Mouse (Mus musculus): ENCODE results near the gene Gprc5d.

Gene Gprc5d

GRCm38 (mm10) chr6:135118183-135118582, at the start of gene Gprc5d:
Gprc5d (minus strand) TSS chr6:135118283.
- DNase-seq (ENCODE audit: low spot score) = no peak

DNA sequence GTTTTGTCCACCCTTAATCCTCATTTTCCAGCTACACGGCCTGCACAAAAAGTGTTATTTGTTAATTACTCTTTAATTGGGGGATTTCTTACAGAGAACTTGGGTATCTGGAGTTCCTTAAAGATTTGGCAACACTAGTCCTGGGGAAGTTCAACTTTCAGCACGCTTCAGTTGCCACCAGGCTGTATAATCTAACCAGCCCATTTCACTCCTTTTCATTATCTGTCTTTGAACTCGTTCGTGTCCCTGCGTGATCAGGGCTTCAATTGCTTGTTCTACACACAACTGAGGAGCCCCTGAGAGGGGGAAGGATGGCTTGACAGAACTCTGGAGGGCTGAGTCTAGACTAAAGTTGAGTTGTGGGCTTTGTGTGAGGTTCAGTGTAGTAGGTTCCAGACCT, 48.6 kb upstream of the Gprc5d start:
- no peak for DNase-seq (ENCODE audit: low spot score)

DNA sequence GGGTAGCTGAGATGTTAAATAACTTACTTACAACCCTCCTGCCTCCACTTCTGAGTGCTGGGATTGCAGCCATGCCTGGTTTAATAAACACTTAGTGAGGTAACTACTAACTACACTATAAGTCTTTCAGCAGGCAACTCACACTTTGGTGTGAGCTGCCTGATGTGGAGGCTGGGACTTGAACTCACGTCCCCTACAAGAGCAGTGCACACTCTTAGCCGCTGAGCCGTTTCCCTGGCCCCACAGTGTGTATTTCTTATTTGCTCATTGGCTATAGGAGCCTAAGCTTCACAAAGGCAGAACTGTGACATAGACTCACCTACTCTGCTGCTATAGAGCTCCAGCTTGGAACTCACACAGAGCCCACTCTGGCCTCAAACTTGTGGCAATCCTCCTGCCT, 48.2 kb upstream of the Gprc5d start:
- DNase-seq (ENCODE audit: low spot score) = no peak

GRCm38 (mm10) chr6:135165706-135166105, 47.6 kb upstream of the Gprc5d start:
- no peak for DNase-seq (ENCODE audit: low spot score)

DNA sequence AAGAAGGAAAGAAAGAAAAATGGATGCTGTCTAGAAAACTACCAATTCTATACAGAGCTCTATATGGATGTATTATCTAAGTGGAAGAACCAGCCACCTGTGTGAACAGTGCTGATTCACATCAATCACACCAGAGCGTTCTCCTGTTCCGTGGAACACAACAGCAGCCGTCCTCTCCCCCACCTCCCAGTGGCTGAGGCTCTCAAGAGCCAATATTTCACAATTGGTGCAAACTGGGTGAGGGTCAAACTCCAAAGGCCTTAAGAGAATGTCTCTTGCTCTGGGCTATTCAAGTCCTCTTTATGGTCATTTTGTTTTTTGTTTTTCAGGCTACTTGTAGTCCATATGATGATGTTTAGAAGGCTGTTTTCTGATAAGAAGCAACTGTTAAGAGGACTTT, 47.1 kb upstream of the Gprc5d start:
- no peak for DNase-seq (ENCODE audit: low spot score)

GRCm38 (mm10) chr6:135162861-135163260, 44.8 kb upstream of the Gprc5d start:
- DNase-seq (ENCODE audit: low spot score) = no peak

- no peak for DNase-seq (ENCODE audit: low spot score)
These were observed 44.2 kb upstream of the Gprc5d start for GRCm38 (mm10) chr6:135162311-135162710.

- no peak for DNase-seq (ENCODE audit: low spot score)
These were observed 43.3 kb upstream of the Gprc5d start for GRCm38 (mm10) chr6:135161356-135161755.

DNA sequence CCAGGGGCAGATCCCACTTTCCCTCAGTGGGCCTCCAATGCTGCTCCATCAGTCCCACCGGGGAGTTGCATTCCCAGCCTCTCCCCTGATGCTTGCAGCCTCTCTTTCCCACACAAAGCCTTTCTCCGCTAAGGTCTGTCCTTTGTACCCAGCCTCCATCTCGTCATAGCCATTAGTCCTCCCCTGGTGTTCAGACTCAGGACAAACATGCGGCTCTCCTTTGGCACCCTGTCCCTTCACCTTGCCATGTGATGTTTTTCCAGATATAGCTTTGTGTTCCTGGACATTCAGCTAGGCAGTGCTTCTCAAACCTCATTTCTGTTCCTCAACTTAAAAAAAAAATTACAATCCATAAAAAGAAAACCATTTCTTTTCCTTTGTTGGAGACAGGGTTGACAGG, 40.4 kb upstream of the Gprc5d start:
- no peak for DNase-seq (ENCODE audit: low spot score)

- DNase-seq (ENCODE audit: low spot score) = no peak
These were observed 39.4 kb upstream of the Gprc5d start for GRCm38 (mm10) chr6:135157496-135157895.

DNA sequence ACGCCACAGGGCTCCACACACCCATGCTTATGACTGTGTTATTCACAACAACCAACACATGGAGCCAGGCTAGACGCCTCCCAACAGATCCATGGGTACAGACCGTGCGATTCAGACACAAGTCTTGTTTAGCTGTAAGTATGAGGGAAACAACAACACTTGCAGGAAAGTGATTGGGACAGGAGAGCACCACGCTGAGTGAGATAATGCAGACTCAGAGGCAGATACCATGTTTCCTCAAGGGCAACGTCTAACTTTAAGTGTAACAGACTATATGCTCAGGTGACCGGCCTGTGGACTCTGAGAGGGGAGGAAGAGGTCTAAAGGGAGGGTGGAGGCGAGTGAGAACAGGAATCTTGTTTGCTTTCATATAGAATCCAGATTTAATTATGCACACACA, 38.5 kb upstream of the Gprc5d start:
- DNase-seq (ENCODE audit: low spot score) = no peak

GRCm38 (mm10) chr6:135153719-135154118, 35.6 kb upstream of the Gprc5d start:
- no peak for DNase-seq (ENCODE audit: low spot score)

DNA sequence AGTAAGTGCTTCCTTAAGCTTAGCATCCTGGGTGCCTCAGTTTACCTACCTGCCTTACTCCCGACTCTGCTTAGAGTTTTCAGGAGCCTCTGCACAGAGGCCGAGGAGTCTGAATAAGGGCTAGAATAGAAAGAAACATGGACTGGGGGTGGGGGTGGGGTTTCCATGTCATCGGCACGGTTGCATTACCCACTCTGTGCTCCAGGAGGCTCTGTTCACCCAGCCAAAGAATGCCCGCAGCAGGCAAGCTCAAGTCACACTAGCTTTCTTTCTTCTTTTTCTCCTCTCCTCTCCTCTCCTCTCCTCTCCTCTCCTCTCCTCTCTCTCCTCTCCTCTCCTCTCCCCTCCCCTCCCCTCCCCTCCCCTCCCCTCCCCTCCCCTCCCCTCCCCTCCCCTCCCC, 32.2 kb upstream of the Gprc5d start:
- no peak for DNase-seq (ENCODE audit: low spot score)

GRCm38 (mm10) chr6:135149722-135150121, 31.6 kb upstream of the Gprc5d start:
- DNase-seq (ENCODE audit: low spot score) = no peak

- DNase-seq (ENCODE audit: low spot score) = no peak
These were observed 31.1 kb upstream of the Gprc5d start for GRCm38 (mm10) chr6:135149175-135149574.

DNA sequence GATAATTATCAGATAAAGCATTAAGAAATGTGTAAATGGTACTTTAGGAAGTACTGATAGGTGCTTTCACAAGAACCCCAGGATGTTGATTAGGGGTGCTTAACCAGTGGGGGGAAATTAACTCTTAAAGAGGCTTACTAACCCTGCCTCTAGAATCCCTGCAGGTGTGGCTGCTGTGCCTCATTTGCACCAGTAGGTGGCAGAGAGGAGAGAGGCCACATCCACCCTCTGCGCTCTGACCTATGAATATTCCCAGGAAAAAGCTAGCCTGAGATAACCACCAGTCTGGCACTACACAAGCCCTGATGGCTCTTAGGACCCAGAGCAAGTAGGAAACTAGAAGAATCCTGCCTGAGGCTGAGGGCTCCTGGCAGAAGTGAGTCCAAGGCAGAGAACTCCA, 30.4 kb upstream of the Gprc5d start:
- DNase-seq (ENCODE audit: low spot score) = no peak

- DNase-seq (ENCODE audit: low spot score) = no peak
These were observed 27.9 kb upstream of the Gprc5d start for GRCm38 (mm10) chr6:135145976-135146375.

DNA sequence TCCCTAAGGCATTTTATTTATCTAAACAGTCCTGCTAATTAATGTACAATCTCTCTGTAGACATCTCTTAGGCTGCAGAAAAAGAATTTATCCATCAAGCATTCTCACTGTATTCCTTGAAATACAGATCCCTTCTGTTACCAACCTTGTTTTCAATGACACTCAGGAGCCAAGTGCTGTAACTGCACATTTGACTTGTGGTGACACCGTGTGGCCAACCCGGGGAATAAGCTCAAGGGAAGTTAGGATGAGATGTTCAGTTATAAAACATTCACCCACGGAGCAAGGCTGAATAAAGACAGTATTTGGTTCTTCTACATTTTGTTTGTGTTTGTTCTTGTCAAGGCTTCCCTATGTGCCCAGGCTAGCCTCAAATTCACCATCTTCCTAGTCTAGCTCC, 26.4 kb upstream of the Gprc5d start:
- DNase-seq (ENCODE audit: low spot score) = no peak

GRCm38 (mm10) chr6:135143151-135143550, 25.1 kb upstream of the Gprc5d start:
- no peak for DNase-seq (ENCODE audit: low spot score)

DNA sequence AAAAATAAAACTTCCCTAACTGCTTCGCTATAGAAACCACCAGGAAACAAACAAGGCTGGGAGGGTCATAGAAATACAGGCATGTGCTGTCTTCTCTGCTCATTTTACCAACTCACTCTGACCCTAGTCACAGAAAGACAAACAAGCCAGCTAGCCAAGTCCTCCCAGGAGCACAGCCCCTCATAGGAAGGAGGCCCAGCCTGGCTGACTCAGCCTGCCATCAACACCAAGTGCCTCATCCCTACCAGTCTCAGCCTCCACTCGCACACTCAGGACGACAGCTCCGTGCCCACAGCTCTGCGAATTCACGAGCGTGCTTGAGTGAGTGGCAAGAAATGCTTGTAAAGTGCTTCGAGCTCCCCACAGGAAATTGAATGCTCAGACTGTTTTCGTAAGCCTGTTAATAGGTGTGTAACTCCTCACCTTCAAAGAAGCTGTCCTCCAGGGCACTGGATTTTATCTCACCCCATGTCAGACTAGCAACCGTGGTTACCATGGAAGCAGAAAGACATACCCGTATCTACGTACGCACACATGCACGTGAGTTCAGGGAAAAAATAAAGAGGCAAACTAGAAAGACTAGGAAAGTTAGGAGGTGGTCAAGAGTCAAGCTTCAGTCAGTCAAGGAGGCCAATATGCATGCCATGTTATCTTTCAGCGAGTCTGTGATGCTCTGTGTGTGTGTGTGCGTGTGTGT, 23.5 kb upstream of the Gprc5d start:
- no peak for DNase-seq (ENCODE audit: low spot score)

DNA sequence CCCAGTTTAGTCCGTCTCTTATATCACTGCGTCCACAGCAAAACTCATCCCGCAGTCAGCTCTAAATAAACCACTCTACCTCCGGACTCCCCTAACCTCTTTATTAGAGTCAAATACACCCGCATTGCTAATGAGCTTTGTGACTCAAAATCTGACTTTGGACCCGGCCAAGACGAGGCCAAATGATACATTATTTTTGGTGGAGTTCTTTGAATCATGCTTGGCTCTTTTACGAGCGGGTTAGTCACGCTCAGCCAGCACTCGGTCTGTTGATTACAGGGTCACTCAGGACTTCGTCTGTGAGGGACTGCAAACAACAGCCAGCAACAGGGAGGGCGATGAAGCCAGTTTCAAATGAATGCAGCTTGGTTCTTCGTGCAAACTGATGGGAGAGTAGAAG, 20.7 kb upstream of the Gprc5d start:
- no peak for DNase-seq (ENCODE audit: low spot score)

DNA sequence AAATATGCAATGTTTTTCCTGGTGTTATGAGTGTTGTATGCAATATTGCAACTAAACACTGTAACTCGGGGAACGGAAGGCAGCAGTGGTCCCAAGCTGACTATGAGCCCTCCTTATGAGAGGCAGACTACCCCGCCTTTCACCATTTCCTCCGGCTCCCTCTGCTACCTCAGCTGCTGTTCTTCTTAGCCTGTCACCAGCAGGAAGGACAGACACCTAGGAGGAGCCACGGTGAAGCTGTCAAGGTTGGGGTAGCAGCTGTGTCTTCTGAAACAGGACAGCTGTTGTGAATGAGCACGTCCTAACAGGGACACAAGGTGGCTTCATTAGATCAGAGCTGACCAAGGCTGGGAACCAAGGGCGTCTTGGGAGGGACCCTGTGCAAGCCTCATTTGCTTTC, 20.1 kb upstream of the Gprc5d start:
- no peak for DNase-seq (ENCODE audit: low spot score)

GRCm38 (mm10) chr6:135137736-135138135, 19.7 kb upstream of the Gprc5d start:
- no peak for DNase-seq (ENCODE audit: low spot score)

GRCm38 (mm10) chr6:135136439-135137161, 18.5 kb upstream of the Gprc5d start:
- DNase-seq (ENCODE audit: low spot score) = no peak

Data from ovary, postnatal 10 days (tissue).